Mouse (Mus musculus) neural tube, embryonic 14.5 days (tissue): ENCODE measurements around the gene Kdm8. TPM values are rescaled to one million over a fixed set of nuclear protein-coding genes. Genes with fewer than 3 reads are reported as not detected.
A peak's percentile ranks its signal among the peaks of the same experiment; 100 is the strongest.

Experiments used
- ATAC-seq: fragments of 200-750 bp; cut with Nextera tagmentation; 2 replicates; pipeline ENCODE4 v1.8.0; 2017; ENCODE audit warnings: low read depth, mild to moderate bottlenecking, moderate TSS enrichment, moderate library complexity
- H3K27ac ChIP-seq: fragments of 300-500 bp; sonication (generic); 2 replicates; pipeline ENCODE4 v1.5.1; 2014; ENCODE audit warnings: low read depth, mild to moderate bottlenecking, control low read depth, low read length, moderate library complexity, mixed read lengths
- H3K27me3 ChIP-seq: fragments of 300-500 bp; sonication (generic); 2 replicates; pipeline ENCODE4 v1.6.1; 2014; ENCODE audit warnings: low read length; ENCODE audit not compliant: control insufficient read depth, insufficient read depth
- H3K36me3 ChIP-seq: fragments of 300-500 bp; sonication (generic); 2 replicates; pipeline ENCODE4 v1.6.1; 2014; ENCODE audit warnings: low read length, mixed read lengths; ENCODE audit not compliant: control insufficient read depth, insufficient read depth
- H3K4me1 ChIP-seq: fragments of 300-500 bp; sonication (generic); 2 replicates; pipeline ENCODE4 v1.6.1; 2014; ENCODE audit warnings: low read length; ENCODE audit not compliant: control insufficient read depth, insufficient read depth
- H3K4me2 ChIP-seq: fragments of 300-500 bp; sonication (generic); 2 replicates; pipeline ENCODE4 v1.6.1; 2014; ENCODE audit warnings: mild to moderate bottlenecking, low read depth, low read length, control low read depth
- H3K4me3 ChIP-seq: fragments of 300-500 bp; sonication (generic); 2 replicates; pipeline ENCODE4 v1.5.1; 2014; ENCODE audit warnings: low read depth, low read length, control low read depth, mixed read lengths
- H3K9ac ChIP-seq: fragments of 300-500 bp; sonication (generic); replicated peaks from 2 replicates; pipeline ENCODE4 v1.6.1; 2014; ENCODE audit warnings: low read depth, mild to moderate bottlenecking, control low read depth, low read length, mixed read lengths
- H3K9me3 ChIP-seq: fragments of 300-500 bp; sonication (generic); 2 replicates; pipeline ENCODE4 v1.6.1; 2016; ENCODE audit warnings: low read length; ENCODE audit not compliant: control insufficient read depth
- WGBS: fragments of 180-500 bp; shearing (Covaris S2); extraction: QIAGEN DNeasy Blood & Tissue Kit; methylation state at CpG from one replicate; pipeline ENCODE4 v1.1.7; 2014; 5-methylcytosine and 5-hydroxymethylcytosine counted together
- polyA plus RNA-seq: library from polyadenylated mRNA; unstranded; fragments of >200 nt; fragmentation: Nextera tagmentation; extraction: Ambion mirVana; gene quantifications from 2 replicates; pipeline ENCODE4 v1.2.1, GENCODE M21; 2014

The Kdm8 gene
- polyA plus RNA-seq, 1 experiment from 2014 or later = 4.9 TPM

GRCm38 (mm10) chr7:125488706-125489105 is 44.2 kb downstream of the Kdm8 start:
- no peak overlapping the region for H3K27ac ChIP-seq

GRCm38 (mm10) chr7:125489636-125490035 is 45.2 kb downstream of the Kdm8 start:
- ATAC-seq = no peak
- WGBS = 88% methylated on average over 2 of the region's 2 CpGs
- H3K4me2 ChIP-seq = no peak overlapping the region
- H3K4me3 ChIP-seq = no peak overlapping the region
- no peaks in the 10 kb centered on the region for H3K9me3 ChIP-seq
- H3K27ac ChIP-seq = no peak overlapping the region
- no peak overlapping the region for H3K9ac ChIP-seq
- no peaks in the 10 kb centered on the region for H3K27me3 ChIP-seq
- peaks cover 8% of the 10 kb centered on the region; the same call in 1 of the 2 replicates for H3K4me1 ChIP-seq
- H3K36me3 ChIP-seq = no peaks in the 10 kb centered on the region

More at GRCm38 (mm10) chr7:125488706-125489105, 44.2 kb downstream of the Kdm8 start:
- no peak for ATAC-seq
- no peak overlapping the region for H3K4me2 ChIP-seq
- peaks cover 6% of the 10 kb centered on the region; the same call in 1 of the 2 replicates for H3K36me3 ChIP-seq
- H3K4me3 ChIP-seq = no peak overlapping the region
- no peaks in the 10 kb centered on the region for H3K27me3 ChIP-seq
- H3K9ac ChIP-seq = no peak overlapping the region
- no peaks in the 10 kb centered on the region for H3K9me3 ChIP-seq
- WGBS = 82% methylated on average over 6 of the region's 6 CpGs
- H3K4me1 ChIP-seq = peaks cover 8% of the 10 kb centered on the region; the same call in 1 of the 2 replicates

- H3K4me2 ChIP-seq = peak within 1 kb of the TSS; percentile 68
- peaks cover 8% of the 10 kb centered on the region; the same call in 1 of the 2 replicates for H3K4me1 ChIP-seq
- ATAC-seq = peak; percentile 99
- H3K36me3 ChIP-seq = no peaks in the 10 kb centered on the region
- H3K4me3 ChIP-seq = peak within 1 kb of the TSS; percentile 63
- H3K27me3 ChIP-seq = no peaks in the 10 kb centered on the region
- under 1% methylated on average over 56 of the region's 56 CpGs for WGBS
- peak within 1 kb of the TSS; percentile 88 for H3K27ac ChIP-seq
- H3K9ac ChIP-seq = peak within 1 kb of the TSS; percentile 69
- no peaks in the 10 kb centered on the region for H3K9me3 ChIP-seq
These were observed 46.7 kb downstream of the Kdm8 start, which contains the start of gene Nsmce1 for GRCm38 (mm10) chr7:125490947-125491735. Gene Nsmce1 (minus strand): TSS chr7:125491596.

GRCm38 (mm10) chr7:125491760-125492159 is 47.3 kb downstream of the Kdm8 start:
- 20% methylated on average over 12 of the region's 12 CpGs for WGBS
- Histone ChIP-seq H3K27me3 (no peaks in the 10 kb centered on the region), H3K9me3 (no peaks in the 10 kb centered on the region), H3K27ac (peak overlapping the region; percentile 88), H3K9ac (peak overlapping the region; percentile 69), H3K4me2 (peak overlapping the region; percentile 68), H3K4me1 (peaks cover 8% of the 10 kb centered on the region; the same call in 1 of the 2 replicates), H3K4me3 (peak overlapping the region; percentile 63), H3K36me3 (no peaks in the 10 kb centered on the region)
- ATAC-seq = no peak; the same call in none of the 2 replicates

- WGBS = 90% methylated on average over 6 of the region's 6 CpGs
- Histone ChIP-seq H3K9me3 (no peaks in the 10 kb centered on the region), H3K4me1 (peaks cover 8% of the 10 kb centered on the region; the same call in 1 of the 2 replicates), H3K9ac (no peak overlapping the region), H3K27ac (no peak overlapping the region), H3K27me3 (no peaks in the 10 kb centered on the region), H3K4me2 (no peak overlapping the region), H3K36me3 (no peaks in the 10 kb centered on the region), H3K4me3 (no peak overlapping the region)
- ATAC-seq = no peak
These were observed 48.1 kb downstream of the Kdm8 start for GRCm38 (mm10) chr7:125492551-125492950.

- Histone ChIP-seq H3K9me3 (no peaks in the 10 kb centered on the region), H3K27ac (no peak overlapping the region), H3K4me1 (peaks cover 4% of the 10 kb centered on the region; the same call in 1 of the 2 replicates), H3K9ac (no peak overlapping the region), H3K27me3 (no peaks in the 10 kb centered on the region), H3K4me2 (no peak overlapping the region), H3K4me3 (no peak overlapping the region), H3K36me3 (no peaks in the 10 kb centered on the region)
- 84% methylated on average over 6 of the region's 6 CpGs for WGBS
- ATAC-seq = no peak
These were observed 51.5 kb downstream of the Kdm8 start for GRCm38 (mm10) chr7:125495864-125496440.

- 73% methylated on average over 13 of the region's 13 CpGs for WGBS
- no peak overlapping the region for H3K4me2 ChIP-seq
- H3K36me3 ChIP-seq = no peaks in the 10 kb centered on the region
- H3K27me3 ChIP-seq = no peaks in the 10 kb centered on the region
- no peaks in the 10 kb centered on the region for H3K4me1 ChIP-seq
- H3K27ac ChIP-seq = no peak overlapping the region
- no peaks in the 10 kb centered on the region for H3K9me3 ChIP-seq
- no peak for ATAC-seq
- no peak overlapping the region for H3K4me3 ChIP-seq
- no peak overlapping the region for H3K9ac ChIP-seq
These were observed 55.7 kb downstream of the Kdm8 start for GRCm38 (mm10) chr7:125499927-125500868.

- no peaks in the 10 kb centered on the region for H3K4me1 ChIP-seq
These were observed 56.4 kb downstream of the Kdm8 start for GRCm38 (mm10) chr7:125500879-125501278.

More at GRCm38 (mm10) chr7:125500879-125501278, 56.4 kb downstream of the Kdm8 start:
- Histone ChIP-seq H3K9ac (no peak overlapping the region), H3K27me3 (no peaks in the 10 kb centered on the region), H3K9me3 (no peaks in the 10 kb centered on the region), H3K36me3 (no peaks in the 10 kb centered on the region), H3K4me2 (no peak overlapping the region), H3K27ac (no peak overlapping the region), H3K4me3 (no peak overlapping the region)
- 90% methylated on average over 7 of the region's 7 CpGs for WGBS
- no peak for ATAC-seq
